Mouse (Mus musculus) heart, embryonic 12.5 days (tissue): ENCODE results near the gene Stac. TPM values are rescaled to one million over a fixed set of nuclear protein-coding genes. Genes with fewer than 3 reads are reported as not detected.

Experiments
- ATAC-seq: fragments of 200-750 bp; cut with Nextera tagmentation; 2 replicates; pipeline ENCODE4 v1.8.0; 2017; ENCODE audit warnings: moderate TSS enrichment, moderate library complexity; ENCODE audit not compliant: insufficient number of reproducible peaks, low FRiP score
- H3K27ac ChIP-seq: fragments of 300-500 bp; sonication (generic); 2 replicates; pipeline ENCODE4 v1.5.1; 2016; ENCODE audit warnings: mild to moderate bottlenecking, moderate library complexity; ENCODE audit not compliant: poor library complexity, severe bottlenecking
- H3K27me3 ChIP-seq: fragments of 300-500 bp; sonication (generic); replicated peaks from 2 replicates; pipeline ENCODE4 v1.6.1; 2016; ENCODE audit warnings: mild to moderate bottlenecking, moderate library complexity
- H3K36me3 ChIP-seq: fragments of 300-500 bp; sonication (generic); 2 replicates; pipeline ENCODE4 v1.6.1; 2016; ENCODE audit warnings: mild to moderate bottlenecking, moderate library complexity
- H3K4me1 ChIP-seq: fragments of 300-500 bp; sonication (generic); replicated peaks from 2 replicates; pipeline ENCODE4 v1.6.1; 2016; ENCODE audit warnings: mild to moderate bottlenecking
- H3K4me2 ChIP-seq: fragments of 300-500 bp; sonication (generic); 2 replicates; pipeline ENCODE4 v1.6.1; 2016; ENCODE audit warnings: mild to moderate bottlenecking, moderate library complexity
- H3K4me3 ChIP-seq: fragments of 300-500 bp; sonication (generic); 2 replicates; pipeline ENCODE4 v1.5.1; 2016; ENCODE audit warnings: mild to moderate bottlenecking
- H3K9ac ChIP-seq: fragments of 300-500 bp; sonication (generic); 2 replicates; pipeline ENCODE4 v1.6.1; 2016; ENCODE audit warnings: mild to moderate bottlenecking, moderate library complexity
- H3K9me3 ChIP-seq: fragments of 300-500 bp; sonication (generic); replicated peaks from 2 replicates; pipeline ENCODE4 v1.6.1; 2016; ENCODE audit warnings: mild to moderate bottlenecking, moderate library complexity
- WGBS: fragments of 180-500 bp; shearing (Covaris S2); methylation state at CpG from one replicate; pipeline ENCODE4 v1.1.7; 2016; 5-methylcytosine and 5-hydroxymethylcytosine counted together
- polyA plus RNA-seq: library from polyadenylated mRNA; unstranded; fragments of >200 nt; fragmentation: Nextera tagmentation; extraction: Ambion mirVana; gene quantifications from 2 replicates; pipeline ENCODE4 v1.2.1, GENCODE M21; 2016

Gene Stac
- polyA plus RNA-seq, result 0.72 and 0.92 TPM in 2 replicates

- ATAC-seq, result peak; percentile 77; the same call in 1 of the 2 replicates
These were observed at the start of gene Stac for GRCm38 (mm10) chr9:111689680-111690483. Gene Stac, minus strand, starts transcription at chr9:111690348.

GRCm38 (mm10) chr9:111739431-111740245 is 49.5 kb upstream of the Stac start:
- H3K36me3 ChIP-seq, result no peaks in the 10 kb centered on the region
- H3K4me3 ChIP-seq, result no peak overlapping the region
- H3K4me1 ChIP-seq, result no peaks in the 10 kb centered on the region
- WGBS, result 65% methylated on average over 10 of the region's 10 CpGs
- H3K9me3 ChIP-seq, result no peaks in the 10 kb centered on the region
- no peaks in the 10 kb centered on the region for H3K27me3 ChIP-seq
- no peak overlapping the region for H3K9ac ChIP-seq
- no peak overlapping the region for H3K27ac ChIP-seq
- no peak for ATAC-seq
- no peak overlapping the region for H3K4me2 ChIP-seq

More at GRCm38 (mm10) chr9:111689680-111690483, at the start of gene Stac:
- Histone ChIP-seq H3K36me3 (no peaks in the 10 kb centered on the region), H3K4me3 (peak within 1 kb of the TSS; percentile 61), H3K4me1 (no peaks in the 10 kb centered on the region), H3K27ac (no peak within 1 kb of the TSS), H3K4me2 (peak within 1 kb of the TSS; percentile 96), H3K9me3 (no peaks in the 10 kb centered on the region), H3K27me3 (peaks cover 27% of the 10 kb centered on the region), H3K9ac (peak within 1 kb of the TSS; percentile 69)
- WGBS, result 3% methylated on average over 58 of the region's 64 CpGs

GRCm38 (mm10) chr9:111739026-111739425 is 48.9 kb upstream of the Stac start:
- no peaks in the 10 kb centered on the region for H3K9me3 ChIP-seq
- WGBS, result 52% methylated on average over 3 of the region's 3 CpGs
- no peak for ATAC-seq

GRCm38 (mm10) chr9:111737796-111738195 is 47.6 kb upstream of the Stac start:
- ATAC-seq, result no peak
- no peaks in the 10 kb centered on the region for H3K27me3 ChIP-seq
- 63% methylated on average over 2 of the region's 2 CpGs for WGBS
- H3K9ac ChIP-seq, result no peak overlapping the region
- H3K36me3 ChIP-seq, result no peaks in the 10 kb centered on the region
- H3K4me1 ChIP-seq, result no peaks in the 10 kb centered on the region
- H3K9me3 ChIP-seq, result no peaks in the 10 kb centered on the region
- H3K4me3 ChIP-seq, result no peak overlapping the region
- no peak overlapping the region for H3K4me2 ChIP-seq
- no peak overlapping the region for H3K27ac ChIP-seq

More at GRCm38 (mm10) chr9:111739026-111739425, 48.9 kb upstream of the Stac start:
- Histone ChIP-seq H3K27ac (no peak overlapping the region), H3K36me3 (no peaks in the 10 kb centered on the region), H3K4me1 (no peaks in the 10 kb centered on the region), H3K4me2 (no peak overlapping the region), H3K4me3 (no peak overlapping the region), H3K9ac (no peak overlapping the region), H3K27me3 (no peaks in the 10 kb centered on the region)

- no peaks in the 10 kb centered on the region for H3K36me3 ChIP-seq
- no peaks in the 10 kb centered on the region for H3K9me3 ChIP-seq
- no peaks in the 10 kb centered on the region for H3K27me3 ChIP-seq
- H3K27ac ChIP-seq, result no peak overlapping the region
- ATAC-seq, result no peak
- no peak overlapping the region for H3K4me3 ChIP-seq
- WGBS, result 64% methylated on average over 3 of the region's 3 CpGs
- H3K9ac ChIP-seq, result no peak overlapping the region
- H3K4me2 ChIP-seq, result no peak overlapping the region
- H3K4me1 ChIP-seq, result no peaks in the 10 kb centered on the region
These were observed 45.8 kb upstream of the Stac start for GRCm38 (mm10) chr9:111735931-111736330.

- H3K4me3 ChIP-seq, result no peak overlapping the region
- 60% methylated on average over 9 of the region's 9 CpGs for WGBS
- H3K9ac ChIP-seq, result no peak overlapping the region
- H3K27ac ChIP-seq, result no peak overlapping the region
- no peak overlapping the region for H3K4me2 ChIP-seq
- ATAC-seq, result no peak
- H3K27me3 ChIP-seq, result no peaks in the 10 kb centered on the region
- no peaks in the 10 kb centered on the region for H3K9me3 ChIP-seq
- no peaks in the 10 kb centered on the region for H3K4me1 ChIP-seq
- H3K36me3 ChIP-seq, result no peaks in the 10 kb centered on the region
These were observed 42.0 kb upstream of the Stac start for GRCm38 (mm10) chr9:111731939-111732670.

GRCm38 (mm10) chr9:111724981-111725593 is 34.9 kb upstream of the Stac start:
- no peak overlapping the region for H3K27ac ChIP-seq
- WGBS, result 36% methylated on average over 5 of the region's 5 CpGs
- H3K36me3 ChIP-seq, result no peaks in the 10 kb centered on the region
- H3K4me1 ChIP-seq, result peaks cover 14% of the 10 kb centered on the region
- H3K9me3 ChIP-seq, result no peaks in the 10 kb centered on the region
- ATAC-seq, result no peak
- H3K9ac ChIP-seq, result no peak overlapping the region
- H3K27me3 ChIP-seq, result no peaks in the 10 kb centered on the region
- H3K4me3 ChIP-seq, result no peak overlapping the region
- H3K4me2 ChIP-seq, result no peak overlapping the region

- Histone ChIP-seq H3K4me2 (no peak overlapping the region), H3K36me3 (no peaks in the 10 kb centered on the region), H3K4me1 (no peaks in the 10 kb centered on the region), H3K27me3 (no peaks in the 10 kb centered on the region), H3K9me3 (no peaks in the 10 kb centered on the region), H3K4me3 (no peak overlapping the region), H3K9ac (no peak overlapping the region), H3K27ac (no peak overlapping the region)
- no peak for ATAC-seq
- WGBS, result 76% methylated on average over 3 of the region's 3 CpGs
These were observed 24.3 kb upstream of the Stac start for GRCm38 (mm10) chr9:111714457-111714856.

GRCm38 (mm10) chr9:111700101-111700500 is 10.0 kb upstream of the Stac start:
- WGBS, result 60% methylated on average over 2 of the region's 2 CpGs
- no peaks in the 10 kb centered on the region for H3K4me1 ChIP-seq
- no peaks in the 10 kb centered on the region for H3K36me3 ChIP-seq
- H3K9me3 ChIP-seq, result no peaks in the 10 kb centered on the region
- no peak overlapping the region for H3K4me2 ChIP-seq
- no peak for ATAC-seq
- no peak overlapping the region for H3K4me3 ChIP-seq
- H3K27ac ChIP-seq, result no peak overlapping the region
- H3K27me3 ChIP-seq, result no peaks in the 10 kb centered on the region
- no peak overlapping the region for H3K9ac ChIP-seq

- no peak overlapping the region for H3K27ac ChIP-seq
- H3K9me3 ChIP-seq, result no peaks in the 10 kb centered on the region
- peaks cover 27% of the 10 kb centered on the region for H3K27me3 ChIP-seq
- no peaks in the 10 kb centered on the region for H3K36me3 ChIP-seq
- peak overlapping the region; percentile 69 for H3K9ac ChIP-seq
- peak overlapping the region; percentile 61 for H3K4me3 ChIP-seq
- ATAC-seq, result no peak
- H3K4me2 ChIP-seq, result peak overlapping the region; percentile 96
- H3K4me1 ChIP-seq, result no peaks in the 10 kb centered on the region
- 12% methylated on average over 6 of the region's 6 CpGs for WGBS
These were observed 322 bp upstream of the Stac start for GRCm38 (mm10) chr9:111690484-111690855.
